Mouse (Mus musculus): Measurements from ENCODE around the gene Hist1h1b. TPM values are rescaled to one million over a fixed set of nuclear protein-coding genes. Genes with fewer than 3 reads are reported as not detected.
A peak's percentile ranks its signal among the peaks of the same experiment; 100 is the strongest.
"Not testable (repeated sequence)": the region's sequence is repeated elsewhere in the genome, so short reads cannot be mapped to it uniquely, and the experiment has no call there.

Gene Hist1h1b
- polyA plus RNA-seq, 1 experiment from 2014 or later: 19.7 TPM

- ATAC-seq (ENCODE audit: insufficient read depth) (peak; percentile 79), DNase-seq (peak; percentile 96)
- H3K4me2 ChIP-seq: peak overlapping the region; percentile 88
- H3K27me3 ChIP-seq (ENCODE audit: insufficient read depth, low read length): no peaks in the 10 kb centered on the region
- peak overlapping the region; percentile 99 for H3K9ac ChIP-seq
- H3K27ac ChIP-seq (ENCODE audit: low read depth): peak overlapping the region; percentile 100
- H3K4me3 ChIP-seq (ENCODE audit: low read depth, low read length): peak overlapping the region; percentile 70
- WGBS: 3% methylated on average over 33 of the region's 33 CpGs
- H3K4me1 ChIP-seq (ENCODE audit: insufficient read depth): no peaks in the 10 kb centered on the region
- H3K36me3 ChIP-seq (ENCODE audit: insufficient read depth): no peaks in the 10 kb centered on the region
- no peaks in the 10 kb centered on the region for H3K9me3 ChIP-seq (ENCODE audit: low read depth, low read length)
- no peak for TF ChIP-seq CTCF (IDR thresholded peaks at IDR 0.05; ENCODE audit: low read depth)
Measured at GRCm38 (mm10) chr13:21778814-21779766, 1.3 kb downstream of the Hist1h1b start.

- 51% methylated on average over 1 of the region's 1 CpGs for WGBS
- no peak for ATAC-seq (ENCODE audit: insufficient read depth)
- Histone ChIP-seq H3K9me3 (ENCODE audit: low read depth, low read length) (no peaks in the 10 kb centered on the region), H3K27ac (ENCODE audit: low read depth) (no peak overlapping the region), H3K4me1 (ENCODE audit: insufficient read depth) (no peaks in the 10 kb centered on the region), H3K9ac (peak overlapping the region; percentile 28; the same call in 1 of the 2 replicates), H3K36me3 (ENCODE audit: insufficient read depth) (no peaks in the 10 kb centered on the region), H3K4me3 (ENCODE audit: low read depth, low read length) (peak overlapping the region; percentile 46), H3K27me3 (ENCODE audit: insufficient read depth, low read length) (no peaks in the 10 kb centered on the region), H3K4me2 (peak overlapping the region; percentile 70)
- TF ChIP-seq CTCF (IDR thresholded peaks at IDR 0.05; ENCODE audit: low read depth): no peak
- no peak for DNase-seq
Measured at GRCm38 (mm10) chr13:21755707-21756106, 24.7 kb downstream of the Hist1h1b start.

GRCm38 (mm10) chr13:21754294-21755001 is 26.0 kb downstream of the Hist1h1b start:
- H3K36me3 ChIP-seq (ENCODE audit: insufficient read depth); H3K4me1 ChIP-seq (ENCODE audit: insufficient read depth); H3K27me3 ChIP-seq (ENCODE audit: insufficient read depth, low read length); H3K9me3 ChIP-seq (ENCODE audit: low read depth, low read length): not testable (repeated sequence)
- peak overlapping the region; percentile 46 for H3K4me3 ChIP-seq (ENCODE audit: low read depth, low read length)
- H3K4me2 ChIP-seq: peak overlapping the region; percentile 75
- DNase-seq: peak; percentile 86
- peak; percentile 7; the same call in 1 of the 2 replicates for ATAC-seq (ENCODE audit: insufficient read depth)
- peak overlapping the region; percentile 98 for H3K27ac ChIP-seq (ENCODE audit: low read depth)
- WGBS: under 1% methylated on average over 15 of the region's 26 CpGs
- H3K9ac ChIP-seq: peak overlapping the region; percentile 79

GRCm38 (mm10) chr13:21753524-21754285 is 26.7 kb downstream of the Hist1h1b start, which contains the start of the genes Hist1h2ak and Hist1h2bn:
TSS of gene Hist1h2ak (minus strand) at chr13:21753827.
TSS of gene Hist1h2bn (plus strand) at chr13:21754123.
- under 1% methylated on average over 42 of the region's 50 CpGs for WGBS
- not testable (repeated sequence) for H3K36me3 ChIP-seq (ENCODE audit: insufficient read depth); H3K27me3 ChIP-seq (ENCODE audit: insufficient read depth, low read length); H3K9me3 ChIP-seq (ENCODE audit: low read depth, low read length); H3K4me1 ChIP-seq (ENCODE audit: insufficient read depth)
- ATAC-seq (ENCODE audit: insufficient read depth): peak; percentile 92
- peak within 1 kb of the TSS; percentile 79 for H3K9ac ChIP-seq
- peak; percentile 26; the same call in 1 of the 2 replicates for TF ChIP-seq CTCF (IDR thresholded peaks at IDR 0.05; ENCODE audit: low read depth)
- H3K4me2 ChIP-seq: peak within 1 kb of the TSS; percentile 75
- peak within 1 kb of the TSS; percentile 98 for H3K27ac ChIP-seq (ENCODE audit: low read depth)
- DNase-seq: peak; percentile 97
- peak within 1 kb of the TSS; percentile 46 for H3K4me3 ChIP-seq (ENCODE audit: low read depth, low read length)

- Histone ChIP-seq H3K4me3 (ENCODE audit: low read depth, low read length) (peak overlapping the region; percentile 46), H3K9ac (peak overlapping the region; percentile 71), H3K4me1 (ENCODE audit: insufficient read depth) (no peaks in the 10 kb centered on the region), H3K27me3 (ENCODE audit: insufficient read depth, low read length) (no peaks in the 10 kb centered on the region), H3K27ac (ENCODE audit: low read depth) (peak overlapping the region; percentile 98), H3K9me3 (ENCODE audit: low read depth, low read length) (no peaks in the 10 kb centered on the region), H3K4me2 (peak overlapping the region; percentile 75), H3K36me3 (ENCODE audit: insufficient read depth) (no peaks in the 10 kb centered on the region)
- peak; percentile 62 for DNase-seq
- TF ChIP-seq CTCF (IDR thresholded peaks at IDR 0.05; ENCODE audit: low read depth): no peak
- no peak for ATAC-seq (ENCODE audit: insufficient read depth)
- WGBS: 1% methylated on average over 10 of the region's 10 CpGs
Measured at GRCm38 (mm10) chr13:21753051-21753523, 27.3 kb downstream of the Hist1h1b start.

- peak overlapping the region; percentile 71 for H3K9ac ChIP-seq
- ATAC-seq (ENCODE audit: insufficient read depth): no peak
- H3K27ac ChIP-seq (ENCODE audit: low read depth): peak overlapping the region; percentile 98
- H3K36me3 ChIP-seq (ENCODE audit: insufficient read depth): no peaks in the 10 kb centered on the region
- no peaks in the 10 kb centered on the region for H3K4me1 ChIP-seq (ENCODE audit: insufficient read depth)
- no peaks in the 10 kb centered on the region for H3K9me3 ChIP-seq (ENCODE audit: low read depth, low read length)
- peak overlapping the region; percentile 46 for H3K4me3 ChIP-seq (ENCODE audit: low read depth, low read length)
- H3K27me3 ChIP-seq (ENCODE audit: insufficient read depth, low read length): no peaks in the 10 kb centered on the region
- TF ChIP-seq CTCF (IDR thresholded peaks at IDR 0.05; ENCODE audit: low read depth): no peak
- peak; percentile 42 for DNase-seq
- 32% methylated on average over 3 of the region's 3 CpGs for WGBS
- H3K4me2 ChIP-seq: peak overlapping the region; percentile 75
Measured at GRCm38 (mm10) chr13:21752356-21752755, 28.1 kb downstream of the Hist1h1b start.

Data from lung, embryonic 14.5 days (tissue).